Mouse (Mus musculus) gastrocnemius, postnatal 14 days (tissue): ENCODE measurements around the gene Pkhd1. TPM values are rescaled to one million over a fixed set of nuclear protein-coding genes. Genes with fewer than 3 reads are reported as not detected.

Experiments
- DNase-seq: peaks from one replicate; pipeline ENCODE4 v3.0.0; 2021; ENCODE audit warnings: mixed read lengths
- intact Hi-C: fragments of 180-260 bp; cut with DNase I; formaldehyde crosslinking; loops from one replicate; pipeline ENCODE4 v1.15.1; 2025; ENCODE audit warnings: low total_unique reads
- total RNA-seq, 2 experiments: library from RNA; stranded (reverse); gene quantifications; 2 replicates each; pipeline ENCODE4 v1.2.3; 2021

Pkhd1 gene
- total RNA-seq, 2 experiments from 2014 or later = 0.09 to 0.12 TPM

DNA sequence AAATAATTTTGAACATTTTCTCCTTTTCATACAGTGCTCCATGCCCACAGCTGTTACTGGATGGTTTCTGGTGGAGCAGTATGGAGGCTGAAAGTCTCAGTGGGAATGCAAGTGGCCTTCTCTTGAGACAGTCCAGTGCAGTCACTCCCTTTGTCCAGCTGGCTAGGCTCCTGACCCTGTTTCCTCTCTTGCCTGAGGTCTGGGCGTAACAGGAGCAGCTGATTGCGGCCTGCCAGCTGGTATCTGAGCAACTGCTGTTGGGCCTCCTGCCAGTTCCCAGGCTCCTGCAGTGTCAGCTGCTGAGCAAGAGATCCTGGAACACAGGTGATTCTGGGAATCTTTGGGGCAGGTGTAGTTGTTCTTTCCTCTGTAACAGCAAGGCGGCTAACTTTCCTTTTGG lies 559.6 kb downstream of the Pkhd1 start:
- intact Hi-C loops = no loop called here
- DNase-seq = peak; percentile 69

- no peak for DNase-seq
- intact Hi-C loops = no loop called here
Observed at GRCm38 (mm10) chr1:20039389-20039788, 578.5 kb downstream of the Pkhd1 start.

DNA sequence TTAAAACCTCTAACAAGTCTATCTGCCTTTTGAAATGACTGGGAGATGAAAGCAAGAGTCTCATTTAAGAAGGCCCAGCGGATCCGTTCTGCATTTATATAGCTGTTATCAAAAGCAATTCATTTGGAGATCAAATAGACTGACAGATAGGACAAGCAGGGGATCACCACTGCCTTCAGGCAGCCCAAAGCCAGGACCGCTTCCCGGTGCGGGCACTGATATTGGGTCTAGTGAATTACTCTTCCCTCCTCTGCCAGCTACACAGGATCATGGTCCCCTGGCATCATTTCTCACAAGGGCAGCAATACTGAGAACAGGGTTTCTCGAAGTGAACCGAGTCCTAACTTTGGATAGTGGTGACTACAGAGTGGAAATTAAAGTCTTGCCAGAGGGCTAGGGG lies 582.6 kb downstream of the Pkhd1 start:
- intact Hi-C loops = no loop called here
- DNase-seq = no peak

DNA sequence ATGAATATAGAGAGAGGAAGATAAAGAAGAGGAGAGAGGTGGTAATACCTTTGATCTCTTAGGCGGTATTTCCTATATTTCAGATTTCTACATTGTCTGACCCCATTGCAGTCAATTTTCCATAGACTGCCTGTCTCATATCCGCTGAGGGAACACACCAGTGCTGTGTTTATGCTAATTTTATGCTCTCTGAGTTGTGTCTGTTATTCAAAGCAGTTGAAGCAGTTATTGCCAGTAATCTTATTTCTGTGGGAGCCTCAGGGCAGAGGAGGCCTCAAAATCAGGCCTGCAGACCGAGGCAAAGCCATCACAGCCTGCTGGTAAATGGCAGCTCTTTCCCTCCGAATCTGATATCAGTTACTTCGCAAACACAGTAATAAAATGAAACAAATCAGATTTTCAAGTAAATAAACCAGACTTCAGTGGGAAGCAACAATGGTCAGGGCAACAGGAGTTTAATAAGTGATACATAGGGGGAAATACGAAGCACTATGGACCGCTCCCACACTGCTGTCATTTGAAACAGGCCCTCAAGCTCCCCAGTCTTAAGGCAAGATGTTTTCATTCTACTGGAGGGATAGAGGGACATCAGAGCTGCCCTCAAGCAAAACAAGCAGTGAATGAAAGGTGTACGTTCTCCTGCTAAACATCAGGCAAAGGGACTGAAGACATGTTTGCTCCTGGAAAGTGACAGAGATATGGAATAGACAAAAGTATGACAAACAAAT lies 599.5 kb downstream of the Pkhd1 start:
- DNase-seq = no peak
- intact Hi-C loops = no loop called here

DNA sequence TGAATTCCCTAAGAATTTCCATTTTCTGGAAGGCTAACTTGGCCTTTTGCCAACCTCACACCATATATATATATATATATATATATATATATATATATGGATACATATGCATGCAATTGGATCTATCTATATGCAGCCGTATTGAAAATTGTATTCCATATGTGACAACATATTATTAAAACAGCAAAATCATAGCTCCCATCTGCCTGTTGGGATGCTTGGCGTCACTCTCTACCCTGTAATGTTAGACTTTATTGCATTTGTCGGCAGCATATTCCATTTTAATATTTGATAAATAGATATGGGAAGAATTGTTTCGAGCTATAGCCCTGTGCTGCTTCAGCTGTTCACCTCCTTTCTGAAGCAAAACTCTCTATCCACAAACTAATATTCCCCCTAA lies 600.2 kb downstream of the Pkhd1 start:
- DNase-seq = no peak
- intact Hi-C loops = no loop called here

Other genes starting within 250 kb of the Pkhd1 start
- gene Il17a, start 112.8 kb upstream of the Pkhd1 start, total RNA-seq = not detected
- not detected for gene Il17f, start 172.6 kb upstream of the Pkhd1 start, total RNA-seq
- gene Mcm3, start 202.2 kb upstream of the Pkhd1 start, total RNA-seq = 1 to 10 TPM; 5.4 to 8.7 TPM